Mouse (Mus musculus): ENCODE measurements at regions not wholly inside any gene's neighbourhood (a gene's known extent, or its start where the extent isn't known, plus 50 kb on each side); places are given as distances from the start of the nearest gene placed in this dataset.
A peak's percentile ranks its signal among the peaks of the same experiment; 100 is the strongest.
"Not testable (repeated sequence)": the region's sequence is repeated elsewhere in the genome, so short reads cannot be mapped to it uniquely, and the experiment has no call there.

- intact Hi-C loops (cut with DNase I): no loop called here
- no peak for DNase-seq
These were observed 80.0 kb downstream of the Nfkbiz start for GRCm38 (mm10) chr16:55758707-55759067.

GRCm38 (mm10) chr16:55757952-55758706, 80.6 kb downstream of the Nfkbiz start:
- no peak for DNase-seq
- intact Hi-C loops (cut with DNase I): no loop called here

- DNase-seq; intact Hi-C loops (cut with DNase I): not testable (repeated sequence)
These were observed 81.3 kb downstream of the Nfkbiz start for GRCm38 (mm10) chr16:55757422-55757815.

- no peak for DNase-seq
- intact Hi-C loops (cut with DNase I): no loop called here
These were observed 81.8 kb downstream of the Nfkbiz start for GRCm38 (mm10) chr16:55756764-55757421.

- intact Hi-C loops (cut with DNase I): no loop called here
These were observed 83.3 kb downstream of the Nfkbiz start for GRCm38 (mm10) chr16:55755309-55755832.

GRCm38 (mm10) chr16:55754092-55754763, 84.5 kb downstream of the Nfkbiz start:
- intact Hi-C loops (cut with DNase I): no loop called here
- DNase-seq: no peak

More at GRCm38 (mm10) chr16:55755309-55755832, 83.3 kb downstream of the Nfkbiz start:
- DNase-seq: no peak

GRCm38 (mm10) chr16:55753380-55753779, 85.3 kb downstream of the Nfkbiz start:
- no peak for DNase-seq
- intact Hi-C loops (cut with DNase I): no loop called here

GRCm38 (mm10) chr16:55747250-55747649, 91.4 kb downstream of the Nfkbiz start:
- intact Hi-C loops (cut with DNase I): no loop called here
- no peak for DNase-seq

GRCm38 (mm10) chr16:55746159-55746558, 92.5 kb downstream of the Nfkbiz start:
- intact Hi-C loops (cut with DNase I): no loop called here
- no peak for DNase-seq

- no peak for DNase-seq
- intact Hi-C loops (cut with DNase I): no loop called here
These were observed 93.6 kb downstream of the Nfkbiz start for GRCm38 (mm10) chr16:55745094-55745493.

GRCm38 (mm10) chr16:55741099-55741863, 97.4 kb downstream of the Nfkbiz start:
- intact Hi-C loops (cut with DNase I): no loop called here
- no peak for DNase-seq

GRCm38 (mm10) chr16:55738741-55739140, 100.0 kb downstream of the Nfkbiz start:
- no peak for DNase-seq
- intact Hi-C loops (cut with DNase I): no loop called here

GRCm38 (mm10) chr16:55735476-55735968, 103.2 kb downstream of the Nfkbiz start:
- intact Hi-C loops (cut with DNase I): no loop called here
- no peak for DNase-seq

- intact Hi-C loops (cut with DNase I): no loop called here
- no peak for DNase-seq
These were observed 104.4 kb downstream of the Nfkbiz start for GRCm38 (mm10) chr16:55734301-55734700.

GRCm38 (mm10) chr16:55733751-55734150, 104.9 kb downstream of the Nfkbiz start:
- peak in 1 of 2 experiments; percentile 6 for DNase-seq
- intact Hi-C loops (cut with DNase I): no loop called here

GRCm38 (mm10) chr16:55731003-55731402, 107.7 kb downstream of the Nfkbiz start:
- DNase-seq: peak in 1 of 2 experiments; percentile 7
- intact Hi-C loops (cut with DNase I): no loop called here

- no peak for DNase-seq
- intact Hi-C loops (cut with DNase I): no loop called here
These were observed 112.2 kb downstream of the Nfkbiz start for GRCm38 (mm10) chr16:55726538-55726937.

- intact Hi-C loops (cut with DNase I): no loop called here
- DNase-seq: no peak
These were observed 118.3 kb downstream of the Nfkbiz start for GRCm38 (mm10) chr16:55720430-55720829.

GRCm38 (mm10) chr16:55710017-55710416, 128.7 kb downstream of the Nfkbiz start:
- DNase-seq: no peak
- intact Hi-C loops (cut with DNase I): no loop called here

GRCm38 (mm10) chr16:55706502-55706901, 132.2 kb downstream of the Nfkbiz start:
- DNase-seq: no peak
- intact Hi-C loops (cut with DNase I): no loop called here

Measured in heart, postnatal 14 days (tissue).